Mouse (Mus musculus): ENCODE data around the gene Mis18bp1.
"Not testable (repeated sequence)": the region's sequence is repeated elsewhere in the genome, so short reads cannot be mapped to it uniquely, and the experiment has no call there.

Mis18bp1 gene

DNA sequence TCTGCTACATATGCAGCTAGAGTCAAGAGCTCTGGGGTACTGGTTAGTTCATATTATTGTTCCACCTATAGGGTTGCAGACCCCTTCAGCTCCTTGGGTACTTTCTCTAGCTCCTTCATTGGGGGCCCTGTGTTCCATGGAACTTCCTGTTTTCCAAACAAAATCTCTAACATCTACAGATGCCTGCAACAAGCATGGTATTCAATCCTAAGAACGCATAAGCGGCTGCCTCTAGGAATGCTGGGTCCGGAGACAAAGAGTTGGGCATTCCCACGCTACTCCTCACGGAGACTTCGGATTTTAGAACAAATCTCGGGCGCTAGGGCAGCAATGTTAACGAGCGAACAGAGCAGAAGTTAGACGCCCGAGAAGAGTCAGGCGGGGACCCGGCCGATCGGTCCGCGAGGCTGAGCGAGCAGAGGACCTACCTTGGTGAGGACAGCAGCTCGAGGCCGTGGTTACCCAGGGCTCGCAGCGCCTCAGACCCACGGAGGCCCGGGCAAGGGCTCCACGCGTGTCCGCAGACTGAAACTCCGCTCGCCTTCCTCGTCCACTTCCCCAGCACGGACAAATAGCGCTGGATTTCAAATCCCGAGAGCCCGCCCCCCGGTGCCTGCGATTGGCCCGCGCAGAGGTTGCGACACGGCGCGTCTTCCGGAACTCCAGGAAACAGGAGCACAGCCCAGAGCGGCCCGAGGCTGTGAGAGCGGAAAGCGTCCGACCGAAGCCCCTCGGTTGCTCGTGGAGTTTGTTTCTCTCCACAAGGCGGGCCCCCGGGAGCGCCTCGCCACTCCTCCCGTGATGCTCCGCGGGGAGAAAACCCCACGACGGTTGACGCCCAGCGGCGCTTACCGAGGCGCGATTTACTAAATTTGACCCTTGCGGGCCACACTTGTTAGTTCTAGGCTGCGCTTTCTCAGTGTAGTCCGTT lies at the start of gene Mis18bp1:
Gene Mis18bp1, minus strand, starts transcription at position 584 of the 931 bp plus-strand sequence.
- peak; percentile 93 to 97 for DNase-seq (ENCODE audit: low spot score in 2 of 2)

DNA sequence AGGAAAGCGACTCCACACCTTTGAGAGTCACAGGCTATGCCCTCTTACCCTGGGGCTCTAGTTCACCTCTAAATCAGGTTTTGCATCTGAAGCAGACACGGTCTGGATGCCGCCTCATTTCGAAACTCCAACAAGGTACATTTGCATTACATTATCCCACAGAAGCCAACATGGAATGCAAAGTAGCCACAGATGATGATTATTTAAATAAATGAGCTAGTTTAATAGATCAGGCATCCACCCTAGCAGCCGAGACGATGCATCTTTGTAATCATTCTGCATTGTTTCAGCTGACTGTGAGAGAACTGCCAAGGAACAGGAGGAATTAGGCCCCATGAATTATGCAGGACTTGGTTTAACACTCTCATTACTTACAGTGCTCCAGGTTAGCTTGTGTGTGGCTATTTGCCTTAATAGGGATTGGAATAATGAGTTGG lies 44.0 kb upstream of the Mis18bp1 start:
- DNase-seq (ENCODE audit: low spot score in 2 of 2) = no peak

GRCm38 (mm10) chr12:65206431-65206830 lies 34.0 kb upstream of the Mis18bp1 start:
- no peak for DNase-seq (ENCODE audit: low spot score in 2 of 2)

DNA sequence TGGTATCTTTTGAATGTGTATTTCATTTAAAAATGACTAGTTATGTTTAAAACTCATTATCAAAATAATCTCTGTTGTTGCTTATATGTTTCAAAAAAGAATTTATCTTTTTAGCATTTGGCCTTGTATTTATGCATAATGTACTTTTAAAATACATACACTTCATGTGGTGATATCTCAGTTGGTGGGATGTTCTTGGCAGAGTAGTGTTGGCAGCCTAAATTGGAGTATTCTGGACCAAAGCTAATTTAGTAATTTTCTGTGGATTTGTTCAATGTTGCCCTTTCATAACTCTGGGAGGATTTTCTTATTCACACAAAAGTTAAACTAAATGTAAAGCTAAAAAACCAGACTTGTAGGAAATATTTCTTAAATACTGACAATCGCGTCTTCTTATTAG lies 29.4 kb upstream of the Mis18bp1 start:
- no peak for DNase-seq (ENCODE audit: low spot score in 2 of 2)

GRCm38 (mm10) chr12:65194003-65194530 lies 21.7 kb upstream of the Mis18bp1 start:
- DNase-seq (ENCODE audit: low spot score in 2 of 2) = no peak

GRCm38 (mm10) chr12:65189213-65189612 lies 16.8 kb upstream of the Mis18bp1 start:
- no peak for DNase-seq (ENCODE audit: low spot score in 2 of 2)

GRCm38 (mm10) chr12:65187365-65187764 lies 15.0 kb upstream of the Mis18bp1 start:
- no peak for DNase-seq (ENCODE audit: low spot score in 2 of 2)

DNA sequence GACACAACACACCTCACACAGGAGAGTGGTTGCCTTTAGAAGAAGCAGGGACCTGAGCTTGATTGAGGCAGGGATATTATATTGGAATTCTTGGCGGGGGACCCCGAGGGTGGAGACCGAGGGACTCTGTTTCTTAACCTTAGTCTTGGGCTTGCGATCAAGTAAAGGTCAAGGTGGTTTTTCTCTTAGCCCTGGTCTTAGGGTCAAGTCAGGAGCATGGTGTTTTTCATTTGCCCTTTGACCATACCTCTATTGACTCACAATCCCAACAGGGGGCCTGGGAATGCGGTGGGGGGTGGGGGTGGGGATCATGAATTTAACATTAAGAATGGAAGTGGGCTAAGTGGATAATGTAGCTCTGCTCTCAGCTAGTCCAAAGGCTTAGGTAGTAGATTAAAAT lies 1.3 kb upstream of the Mis18bp1 start:
- no peak for DNase-seq (ENCODE audit: low spot score in 2 of 2)

GRCm38 (mm10) chr12:65172959-65173358 lies 555 bp upstream of the Mis18bp1 start:
- peak; percentile 71 to 76 for DNase-seq (ENCODE audit: low spot score in 2 of 2)

DNA sequence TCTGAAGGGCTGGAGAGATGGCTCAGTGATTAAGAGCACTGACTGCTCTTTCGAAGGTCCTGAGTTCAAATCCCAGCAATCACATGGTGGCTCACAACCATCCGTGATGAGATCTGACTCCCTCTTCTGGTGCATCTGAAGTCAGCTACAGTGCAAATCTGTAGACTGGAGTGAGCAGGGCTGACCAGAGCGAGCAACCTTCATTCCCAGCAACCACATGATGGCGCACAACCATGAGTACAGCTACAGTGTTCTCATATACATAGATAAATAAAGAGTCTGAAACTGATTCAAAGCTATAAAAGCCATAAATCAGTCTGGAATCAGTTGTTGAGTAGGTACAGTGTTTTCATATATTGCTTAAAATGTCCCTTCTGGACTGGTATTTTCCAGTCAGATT lies 36.3 kb downstream of the Mis18bp1 start:
- DNase-seq (ENCODE audit: low spot score in 2 of 2) = not testable (repeated sequence)

- no peak for DNase-seq (ENCODE audit: low spot score in 2 of 2)
Measured at GRCm38 (mm10) chr12:65119451-65119850, 53.0 kb downstream of the Mis18bp1 start.

DNA sequence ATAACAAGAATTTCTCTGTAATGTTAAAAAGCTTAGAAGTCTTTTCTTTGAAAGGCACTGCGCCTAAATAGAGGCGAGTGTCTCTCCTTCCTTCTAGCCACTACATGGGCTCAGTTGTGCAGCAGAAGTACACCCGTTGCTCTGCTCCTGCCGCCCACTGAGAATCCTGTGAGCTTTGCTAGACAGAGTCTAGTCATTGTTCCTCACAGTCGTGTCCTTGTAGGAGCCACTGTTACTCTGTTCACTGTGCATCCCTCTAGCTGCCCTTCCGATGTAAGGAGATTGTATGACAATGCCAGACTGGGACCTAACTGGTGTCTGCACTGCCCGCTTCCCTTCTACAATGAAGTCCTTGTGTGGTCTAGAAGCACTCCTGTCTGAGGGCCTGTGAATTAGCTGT lies 53.4 kb downstream of the Mis18bp1 start:
- no peak for DNase-seq (ENCODE audit: low spot score in 2 of 2)

- DNase-seq (ENCODE audit: low spot score in 2 of 2) = not testable (repeated sequence)
Measured at GRCm38 (mm10) chr12:65114978-65115377, 57.4 kb downstream of the Mis18bp1 start.

- no peak for DNase-seq (ENCODE audit: low spot score in 2 of 2)
Measured at GRCm38 (mm10) chr12:65113925-65114324, 58.5 kb downstream of the Mis18bp1 start.

GRCm38 (mm10) chr12:65112811-65113210 lies 59.6 kb downstream of the Mis18bp1 start:
- no peak for DNase-seq (ENCODE audit: low spot score in 2 of 2)

DNA sequence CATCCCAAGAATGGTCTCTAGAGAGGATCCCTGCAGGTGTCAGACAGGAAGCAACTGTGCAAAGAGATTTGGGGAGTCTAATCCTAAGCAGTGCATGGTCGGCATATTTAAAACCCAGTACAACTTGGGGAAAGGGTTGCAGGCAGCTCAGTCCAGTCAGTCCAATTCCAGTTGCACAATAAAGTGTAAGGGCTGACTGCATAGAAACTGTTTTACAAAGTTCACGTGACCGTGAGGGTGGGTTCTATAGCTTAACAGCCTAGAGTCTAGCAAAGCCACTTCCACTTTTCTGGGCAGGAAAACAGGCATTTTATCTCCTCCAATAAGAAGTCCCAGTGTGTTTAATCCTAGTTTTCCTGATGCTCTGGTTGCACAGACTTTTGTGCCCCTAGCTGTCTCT lies 60.9 kb downstream of the Mis18bp1 start:
- DNase-seq (ENCODE audit: low spot score in 2 of 2) = no peak

DNA sequence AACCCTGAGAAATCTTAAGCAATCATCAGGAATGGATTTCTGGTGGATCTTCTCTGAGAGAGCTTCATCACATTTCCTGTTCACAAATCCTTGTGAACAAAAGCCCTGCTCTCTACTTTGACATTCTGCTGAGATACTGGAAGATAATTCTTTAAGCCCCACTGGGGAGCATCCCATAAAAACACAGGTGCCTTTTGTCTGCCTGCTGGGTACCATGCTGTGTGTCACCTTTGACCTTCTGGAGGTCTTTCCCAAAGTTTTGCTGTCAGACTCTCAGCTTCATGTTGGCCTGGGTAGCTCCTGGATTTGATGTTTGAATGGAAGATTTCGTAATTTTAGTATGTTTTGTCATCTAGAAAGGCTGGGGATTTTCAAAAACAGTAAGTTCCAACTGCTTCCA lies 63.7 kb downstream of the Mis18bp1 start:
- no peak for DNase-seq (ENCODE audit: low spot score in 2 of 2)

Data from spleen, postnatal 4 days (tissue).